ENCODE assay signal across 12 mouse cellular contexts in genomic region chr4:150472751-150473436, GRCm38 (mm10).
A peak's percentile ranks its signal among the peaks of the same experiment; 100 is the strongest.
DNase-seq lines count a peak whose midpoint lies in the region; ATAC-seq and TF ChIP-seq lines count a peak whose summit lies in the region.
"Had no signal": no experiment of that assay in that cellular context is flagged by ENCODE, and none has a peak within 500 bp of the region (broad histone marks: within the 10 kb centered on the region; RNA-seq: fewer than 3 reads in every experiment).

No protein-coding gene starts in this region.

- peak overlapping the region; percentile 78 for H3K27ac ChIP-seq in heart, postnatal 0 days (ENCODE audit: low read depth)
- H3K27ac ChIP-seq in bone marrow, adult 2 months (ENCODE audit: control insufficient read depth, insufficient read depth, low read depth, low read length, poor library complexity) = peak overlapping the region; percentile 30; the same call in 1 of the 2 replicates
- H3K27ac ChIP-seq: limb, embryonic 12.5 days; neural tube, embryonic 12.5 days had no signal

- TF ChIP-seq POLR2A in bone marrow, adult 2 months (IDR thresholded peaks at IDR 0.05; ENCODE audit: borderline replicate concordance, control insufficient read depth, low read depth, low read length) = no peak

- H3K9me3 ChIP-seq in heart, postnatal 0 days (replicated peaks; ENCODE audit: control insufficient read depth, low read length) = no peaks in the 10 kb centered on the region
- H3K9me3 ChIP-seq in G1E (replicated peaks) = no peaks in the 10 kb centered on the region
- H3K9me3 ChIP-seq in megakaryocyte, embryonic 14.5 days = no peaks in the 10 kb centered on the region
- H3K9me3 ChIP-seq: limb, embryonic 12.5 days; neural tube, embryonic 12.5 days had no signal

- H3K4me2 ChIP-seq in heart, postnatal 0 days (ENCODE audit: low read depth, low read length) = no peak overlapping the region
- H3K4me2 ChIP-seq: limb, embryonic 12.5 days; neural tube, embryonic 12.5 days had no signal

- intact Hi-C loops in heart, postnatal 10 days (cut with DNase I) = no loop called here

- DNase-seq in heart, postnatal 0 days (ENCODE audit: low spot score) = no peak
- DNase-seq in heart, postnatal 10 days = no peak
- peak; percentile 43 for DNase-seq in G1E (ENCODE audit: low spot score)
- no peak for DNase-seq in cerebellum, postnatal 4 days (ENCODE audit: low spot score in 2 of 2)
- DNase-seq: cerebellum, adult 8-10 months; spleen, adult 18-20 months had no signal

- no peak overlapping the region for H3K9ac ChIP-seq in heart, postnatal 0 days (replicated peaks; ENCODE audit: low read depth, low read length)
- H3K9ac ChIP-seq: limb, embryonic 12.5 days; neural tube, embryonic 12.5 days had no signal

- ATAC-seq in heart, postnatal 0 days (ENCODE audit: insufficient read depth, low read depth) = no peak
- peak; percentile 81 for ATAC-seq in G1E (ENCODE audit: extremely low read depth, insufficient number of reproducible peaks, low FRiP score, poor library complexity, severe bottlenecking)
- ATAC-seq in erythroid progenitor cell, adult 5-6 weeks (replicated peaks; ENCODE audit: low FRiP score, poor library complexity, severe bottlenecking) = no peak
- ATAC-seq in cerebellum, adult (ENCODE audit: insufficient number of reproducible peaks, low FRiP score, low TSS enrichment) = no peak

- 41% methylated on average over 10 of the region's 10 CpGs for WGBS in heart, postnatal 0 days
- 11% methylated on average over 10 of the region's 10 CpGs for WGBS in bone marrow, adult 2 months

- no peak overlapping the region for H3K4me3 ChIP-seq in heart, postnatal 0 days (ENCODE audit: low read depth, low read length)
- H3K4me3 ChIP-seq in G1E (ENCODE audit: low read depth, low read length) = no peak overlapping the region; the same call in 1 of the 2 replicates
- no peak overlapping the region for H3K4me3 ChIP-seq in bone marrow, adult 2 months (replicated peaks; ENCODE audit: control insufficient read depth, low read depth, low read length)
- peak overlapping the region; percentile 67 for H3K4me3 ChIP-seq in megakaryocyte, embryonic 14.5 days (replicated peaks)
- H3K4me3 ChIP-seq: limb, embryonic 12.5 days; neural tube, embryonic 12.5 days had no signal

- no peak for TF ChIP-seq EP300 in heart, postnatal 0 days (IDR thresholded peaks at IDR 0.05; ENCODE audit: low read depth)

- H3K27me3 ChIP-seq in heart, postnatal 0 days (ENCODE audit: control insufficient read depth, insufficient read depth, low read length) = no peaks in the 10 kb centered on the region
- no peaks in the 10 kb centered on the region for H3K27me3 ChIP-seq in G1E (ENCODE audit: insufficient read depth, low read length)
- no peaks in the 10 kb centered on the region for H3K27me3 ChIP-seq in megakaryocyte, embryonic 14.5 days (replicated peaks)
- H3K27me3 ChIP-seq: limb, embryonic 12.5 days; neural tube, embryonic 12.5 days had no signal

- TF ChIP-seq CTCF in heart, postnatal 0 days (IDR thresholded peaks at IDR 0.05; ENCODE audit: low read depth) = no peak
- TF ChIP-seq CTCF in G1E (IDR thresholded peaks at IDR 0.05; ENCODE audit: low read depth, low read length) = no peak
- TF ChIP-seq CTCF in bone marrow, adult 2 months (IDR thresholded peaks at IDR 0.05; ENCODE audit: control insufficient read depth, insufficient read depth, low read length) = no peak

- H3K4me1 ChIP-seq in heart, postnatal 0 days (ENCODE audit: control insufficient read depth, insufficient read depth) = peaks cover 34% of the 10 kb centered on the region
- H3K4me1 ChIP-seq in G1E (ENCODE audit: insufficient read depth, low read depth, low read length) = peaks cover 73% of the 10 kb centered on the region
- peaks cover 4% of the 10 kb centered on the region for H3K4me1 ChIP-seq in bone marrow, adult 2 months (ENCODE audit: control insufficient read depth, insufficient read depth, low read length)
- H3K4me1 ChIP-seq in megakaryocyte, embryonic 14.5 days = peaks cover 88% of the 10 kb centered on the region
- H3K4me1 ChIP-seq: limb, embryonic 12.5 days had no signal

- peaks cover 10% of the 10 kb centered on the region for H3K36me3 ChIP-seq in heart, postnatal 0 days (replicated peaks; ENCODE audit: control insufficient read depth, insufficient read depth, low read length)
- H3K36me3 ChIP-seq in G1E (replicated peaks) = peaks cover 62% of the 10 kb centered on the region
- H3K36me3 ChIP-seq in megakaryocyte, embryonic 14.5 days (replicated peaks; ENCODE audit: low read length) = peaks cover 58% of the 10 kb centered on the region
